Mouse (Mus musculus) forebrain, embryonic 14.5 days (tissue): Measurements from ENCODE around the gene Nup160. TPM values are rescaled to one million over a fixed set of nuclear protein-coding genes. Genes with fewer than 3 reads are reported as not detected.

ENCODE experiments used
- ATAC-seq: fragments of 200-750 bp; cut with Nextera tagmentation; 2 replicates; pipeline ENCODE4 v1.8.0; 2017; ENCODE audit warnings: mild to moderate bottlenecking, moderate library complexity
- DNase-seq: peaks from one replicate; pipeline ENCODE4 v3.0.0-alpha.2; 2015; ENCODE audit warnings: low spot score
- H3K27ac ChIP-seq: fragments of 300-500 bp; sonication (generic); 2 replicates; pipeline ENCODE4 v1.5.1; 2014; ENCODE audit warnings: low read depth, mild to moderate bottlenecking, control low read depth, low read length, moderate library complexity
- H3K27me3 ChIP-seq: fragments of 300-500 bp; sonication (generic); replicated peaks from 2 replicates; pipeline ENCODE4 v1.6.1; 2014; ENCODE audit warnings: low read length, control low read depth, mixed read lengths; ENCODE audit not compliant: control insufficient read depth, insufficient read depth
- H3K36me3 ChIP-seq: fragments of 300-500 bp; sonication (generic); 2 replicates; pipeline ENCODE4 v1.6.1; 2014; ENCODE audit warnings: low read length, control low read depth; ENCODE audit not compliant: control insufficient read depth, insufficient read depth
- H3K4me1 ChIP-seq: fragments of 300-500 bp; sonication (generic); 2 replicates; pipeline ENCODE4 v1.6.1; 2014; ENCODE audit warnings: antibody characterized with exemption, low read length, control low read depth; ENCODE audit not compliant: control insufficient read depth, insufficient read depth
- H3K4me2 ChIP-seq: fragments of 300-500 bp; sonication (generic); 2 replicates; pipeline ENCODE4 v1.6.1; 2014; ENCODE audit warnings: mild to moderate bottlenecking, control low read depth, low read length
- H3K4me3 ChIP-seq: fragments of 300-500 bp; sonication (generic); 2 replicates; pipeline ENCODE4 v1.5.1; 2014; ENCODE audit warnings: low read depth, low read length, control low read depth
- H3K9ac ChIP-seq: fragments of 300-500 bp; sonication (generic); 2 replicates; pipeline ENCODE4 v1.6.1; 2014; ENCODE audit warnings: mild to moderate bottlenecking, low read length, control low read depth, moderate library complexity
- H3K9me3 ChIP-seq: fragments of 300-500 bp; sonication (generic); replicated peaks from 2 replicates; pipeline ENCODE4 v1.6.1; 2016; ENCODE audit warnings: low read length, control low read depth, mixed read lengths; ENCODE audit not compliant: control insufficient read depth
- WGBS: fragments of 180-500 bp; shearing (Covaris S2); extraction: QIAGEN DNeasy Blood & Tissue Kit; methylation state at CpG from one replicate; pipeline ENCODE4 v1.1.7; 2014; 5-methylcytosine and 5-hydroxymethylcytosine counted together
- polyA plus RNA-seq: library from polyadenylated mRNA; unstranded; fragments of >200 nt; fragmentation: Nextera tagmentation; extraction: Ambion mirVana; gene quantifications from 2 replicates; pipeline ENCODE4 v1.2.1, GENCODE M21; 2014

Gene Nup160
- polyA plus RNA-seq, 1 experiment from 2014 or later: 31.0 TPM

GRCm38 (mm10) chr2:90639747-90640699, 37.0 kb upstream of the Nup160 start:
- no peak overlapping the region for H3K4me3 ChIP-seq

GRCm38 (mm10) chr2:90641007-90641709, 35.9 kb upstream of the Nup160 start:
- no peak overlapping the region for H3K4me2 ChIP-seq
- no peaks in the 10 kb centered on the region for H3K9me3 ChIP-seq
- no peak overlapping the region for H3K9ac ChIP-seq
- no peak for ATAC-seq
- no peak overlapping the region for H3K4me3 ChIP-seq
- H3K4me1 ChIP-seq: no peaks in the 10 kb centered on the region
- H3K27ac ChIP-seq: no peak overlapping the region
- WGBS: 77% methylated on average over 10 of the region's 10 CpGs
- no peaks in the 10 kb centered on the region for H3K27me3 ChIP-seq
- no peak for DNase-seq
- H3K36me3 ChIP-seq: no peaks in the 10 kb centered on the region

More at GRCm38 (mm10) chr2:90639747-90640699, 37.0 kb upstream of the Nup160 start:
- Histone ChIP-seq H3K9me3 (no peaks in the 10 kb centered on the region), H3K9ac (no peak overlapping the region), H3K4me2 (no peak overlapping the region), H3K4me1 (no peaks in the 10 kb centered on the region), H3K36me3 (no peaks in the 10 kb centered on the region), H3K27me3 (no peaks in the 10 kb centered on the region), H3K27ac (no peak overlapping the region)
- DNase-seq (peak; percentile 12), ATAC-seq (no peak)
- 68% methylated on average over 5 of the region's 5 CpGs for WGBS

- DNase-seq: no peak
- WGBS: 89% methylated on average over 4 of the region's 4 CpGs
Measured at GRCm38 (mm10) chr2:90641710-90642039, 35.3 kb upstream of the Nup160 start.

GRCm38 (mm10) chr2:90647084-90647483, 29.9 kb upstream of the Nup160 start:
- ATAC-seq (no peak), DNase-seq (no peak)
- 81% methylated on average over 6 of the region's 6 CpGs for WGBS

More at GRCm38 (mm10) chr2:90641710-90642039, 35.3 kb upstream of the Nup160 start:
- no peaks in the 10 kb centered on the region for H3K9me3 ChIP-seq
- no peak overlapping the region for H3K4me3 ChIP-seq
- no peaks in the 10 kb centered on the region for H3K4me1 ChIP-seq
- ATAC-seq: no peak
- no peaks in the 10 kb centered on the region for H3K36me3 ChIP-seq
- H3K27ac ChIP-seq: no peak overlapping the region
- H3K4me2 ChIP-seq: no peak overlapping the region
- no peak overlapping the region for H3K9ac ChIP-seq
- H3K27me3 ChIP-seq: no peaks in the 10 kb centered on the region

GRCm38 (mm10) chr2:90649405-90649804, 27.6 kb upstream of the Nup160 start:
- 89% methylated on average over 3 of the region's 3 CpGs for WGBS
- Histone ChIP-seq H3K4me1 (no peaks in the 10 kb centered on the region), H3K9me3 (no peaks in the 10 kb centered on the region), H3K4me3 (no peak overlapping the region), H3K36me3 (no peaks in the 10 kb centered on the region), H3K9ac (no peak overlapping the region), H3K27ac (no peak overlapping the region), H3K27me3 (no peaks in the 10 kb centered on the region), H3K4me2 (no peak overlapping the region)
- DNase-seq: no peak
- no peak for ATAC-seq

More at GRCm38 (mm10) chr2:90647084-90647483, 29.9 kb upstream of the Nup160 start:
- H3K4me1 ChIP-seq: no peaks in the 10 kb centered on the region
- no peak overlapping the region for H3K4me3 ChIP-seq
- no peaks in the 10 kb centered on the region for H3K27me3 ChIP-seq
- no peak overlapping the region for H3K9ac ChIP-seq
- no peak overlapping the region for H3K4me2 ChIP-seq
- no peak overlapping the region for H3K27ac ChIP-seq
- no peaks in the 10 kb centered on the region for H3K36me3 ChIP-seq
- no peaks in the 10 kb centered on the region for H3K9me3 ChIP-seq

GRCm38 (mm10) chr2:90649965-90650364, 27.1 kb upstream of the Nup160 start:
- Histone ChIP-seq H3K9ac (no peak overlapping the region), H3K4me3 (no peak overlapping the region), H3K9me3 (no peaks in the 10 kb centered on the region), H3K36me3 (no peaks in the 10 kb centered on the region), H3K27me3 (no peaks in the 10 kb centered on the region), H3K4me2 (no peak overlapping the region), H3K4me1 (no peaks in the 10 kb centered on the region), H3K27ac (no peak overlapping the region)
- no peak for DNase-seq
- 76% methylated on average over 4 of the region's 4 CpGs for WGBS
- ATAC-seq: no peak

- Histone ChIP-seq H3K9me3 (no peaks in the 10 kb centered on the region), H3K4me2 (no peak overlapping the region), H3K27me3 (no peaks in the 10 kb centered on the region), H3K27ac (no peak overlapping the region), H3K4me1 (no peaks in the 10 kb centered on the region), H3K36me3 (no peaks in the 10 kb centered on the region), H3K9ac (no peak overlapping the region), H3K4me3 (no peak overlapping the region)
- 83% methylated on average over 9 of the region's 10 CpGs for WGBS
- no peak for ATAC-seq
- no peak for DNase-seq
Measured at GRCm38 (mm10) chr2:90652101-90652500, 24.9 kb upstream of the Nup160 start.

GRCm38 (mm10) chr2:90652993-90653392, 24.0 kb upstream of the Nup160 start:
- Histone ChIP-seq H3K9ac (no peak overlapping the region), H3K9me3 (no peaks in the 10 kb centered on the region), H3K27ac (no peak overlapping the region), H3K36me3 (no peaks in the 10 kb centered on the region), H3K4me2 (no peak overlapping the region), H3K27me3 (no peaks in the 10 kb centered on the region), H3K4me3 (no peak overlapping the region), H3K4me1 (no peaks in the 10 kb centered on the region)
- WGBS: 67% methylated on average over 4 of the region's 4 CpGs
- DNase-seq: no peak
- no peak for ATAC-seq

GRCm38 (mm10) chr2:90655449-90655848, 21.6 kb upstream of the Nup160 start:
- H3K9ac ChIP-seq: no peak overlapping the region
- H3K36me3 ChIP-seq: no peaks in the 10 kb centered on the region
- H3K9me3 ChIP-seq: no peaks in the 10 kb centered on the region
- H3K4me3 ChIP-seq: no peak overlapping the region
- whole genome bisulfite sequencing: 89% methylated on average over 6 of the region's 6 CpGs
- no peaks in the 10 kb centered on the region for H3K27me3 ChIP-seq
- no peaks in the 10 kb centered on the region for H3K4me1 ChIP-seq
- no peak for ATAC-seq
- no peak for DNase-seq
- no peak overlapping the region for H3K27ac ChIP-seq
- no peak overlapping the region for H3K4me2 ChIP-seq
